Mouse (Mus musculus): Measurements from ENCODE around the gene Col4a1. TPM values are rescaled to one million over a fixed set of nuclear protein-coding genes. Genes with fewer than 3 reads are reported as not detected.

Gene Col4a1
- total RNA-seq, 2 experiments from 2014 or later = 39.0 to 47.4 TPM

GRCm38 (mm10) chr8:11333746-11334145 is 21.1 kb upstream of the Col4a1 start:
- DNase-seq (ENCODE audit: low spot score in 2 of 2) = no peak

- no peak for DNase-seq (ENCODE audit: low spot score in 2 of 2)
Measured at GRCm38 (mm10) chr8:11331561-11331960, 18.9 kb upstream of the Col4a1 start.

GRCm38 (mm10) chr8:11327722-11328417 is 15.2 kb upstream of the Col4a1 start:
- no peak for DNase-seq (ENCODE audit: low spot score in 2 of 2)

- DNase-seq (ENCODE audit: low spot score in 2 of 2) = no peak
Measured at GRCm38 (mm10) chr8:11327298-11327697, 14.7 kb upstream of the Col4a1 start.

GRCm38 (mm10) chr8:11324801-11325395 is 12.3 kb upstream of the Col4a1 start:
- DNase-seq (ENCODE audit: low spot score in 2 of 2) = no peak

- DNase-seq (ENCODE audit: low spot score in 2 of 2) = no peak
Measured at GRCm38 (mm10) chr8:11323681-11324080, 11.1 kb upstream of the Col4a1 start.

- no peak for DNase-seq (ENCODE audit: low spot score in 2 of 2)
Measured at GRCm38 (mm10) chr8:11322724-11323585, 10.3 kb upstream of the Col4a1 start.

- DNase-seq (ENCODE audit: low spot score in 2 of 2) = no peak
Measured at GRCm38 (mm10) chr8:11321841-11322240, 9.2 kb upstream of the Col4a1 start.

- DNase-seq (ENCODE audit: low spot score in 2 of 2) = no peak
Measured at GRCm38 (mm10) chr8:11319405-11319804, 6.8 kb upstream of the Col4a1 start.

- no peak for DNase-seq (ENCODE audit: low spot score in 2 of 2)
Measured at GRCm38 (mm10) chr8:11316118-11316517, 3.5 kb upstream of the Col4a1 start.

- no peak for DNase-seq (ENCODE audit: low spot score in 2 of 2)
Measured at GRCm38 (mm10) chr8:11315179-11315943, 2.7 kb upstream of the Col4a1 start.

GRCm38 (mm10) chr8:11314613-11315012 is 2.0 kb upstream of the Col4a1 start:
- DNase-seq (ENCODE audit: low spot score in 2 of 2) = no peak

- DNase-seq (ENCODE audit: low spot score in 2 of 2) = peak; percentile 14 to 25
Measured at GRCm38 (mm10) chr8:11313176-11314111, 818 bp upstream of the Col4a1 start.

GRCm38 (mm10) chr8:11311681-11312348 is 811 bp downstream of the Col4a1 start:
- peak; percentile 22 to 30 for DNase-seq (ENCODE audit: low spot score in 2 of 2)

GRCm38 (mm10) chr8:11310049-11310448 is 2.6 kb downstream of the Col4a1 start:
- DNase-seq (ENCODE audit: low spot score in 2 of 2) = no peak

GRCm38 (mm10) chr8:11309226-11309625 is 3.4 kb downstream of the Col4a1 start:
- DNase-seq (ENCODE audit: low spot score in 2 of 2) = no peak

- no peak for DNase-seq (ENCODE audit: low spot score in 2 of 2)
Measured at GRCm38 (mm10) chr8:11308570-11308998, 4.0 kb downstream of the Col4a1 start.

GRCm38 (mm10) chr8:11307451-11307850 is 5.2 kb downstream of the Col4a1 start:
- no peak for DNase-seq (ENCODE audit: low spot score in 2 of 2)

- DNase-seq (ENCODE audit: low spot score in 2 of 2) = no peak
Measured at GRCm38 (mm10) chr8:11305539-11305938, 7.1 kb downstream of the Col4a1 start.
